Mouse (Mus musculus) spleen, postnatal 10 days (tissue): ENCODE measurements around the gene Icam2.
"Not testable (repeated sequence)": the region's sequence is repeated elsewhere in the genome, so short reads cannot be mapped to it uniquely, and the experiment has no call there.

Experiments used
- DNase-seq, 2 experiments: peaks; one replicate each; pipeline ENCODE4 v3.0.0; 2021 to 2022; ENCODE audit warnings: low spot score in 2 of 2

Gene Icam2

GRCm38 (mm10) chr11:106344910-106345309, 43.0 kb downstream of the Icam2 start:
- no peak for DNase-seq

- no peak for DNase-seq
Measured at GRCm38 (mm10) chr11:106340990-106341520, 46.8 kb downstream of the Icam2 start.

- DNase-seq = not testable (repeated sequence)
Measured at GRCm38 (mm10) chr11:106339323-106339722, 48.6 kb downstream of the Icam2 start.

DNA sequence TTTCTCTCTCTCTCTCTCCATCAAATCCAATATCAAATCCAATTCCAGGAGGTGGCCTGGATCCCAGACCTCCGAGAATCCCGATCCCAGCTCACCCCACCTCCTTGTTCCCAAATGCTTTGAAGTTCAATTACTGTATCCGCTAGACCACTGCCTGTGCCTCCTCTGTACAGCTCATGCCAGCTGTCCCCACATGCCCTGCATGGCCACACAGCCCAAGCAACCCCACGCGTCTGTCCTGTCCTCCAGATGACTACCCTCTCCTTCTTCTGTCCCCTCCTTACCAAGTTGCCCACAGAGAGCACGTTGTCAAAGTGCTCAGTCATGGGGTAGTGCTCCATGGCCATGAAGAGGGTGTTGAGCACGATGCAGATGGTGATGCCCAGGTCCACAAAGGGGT, 49.0 kb downstream of the Icam2 start:
- DNase-seq = no peak

DNA sequence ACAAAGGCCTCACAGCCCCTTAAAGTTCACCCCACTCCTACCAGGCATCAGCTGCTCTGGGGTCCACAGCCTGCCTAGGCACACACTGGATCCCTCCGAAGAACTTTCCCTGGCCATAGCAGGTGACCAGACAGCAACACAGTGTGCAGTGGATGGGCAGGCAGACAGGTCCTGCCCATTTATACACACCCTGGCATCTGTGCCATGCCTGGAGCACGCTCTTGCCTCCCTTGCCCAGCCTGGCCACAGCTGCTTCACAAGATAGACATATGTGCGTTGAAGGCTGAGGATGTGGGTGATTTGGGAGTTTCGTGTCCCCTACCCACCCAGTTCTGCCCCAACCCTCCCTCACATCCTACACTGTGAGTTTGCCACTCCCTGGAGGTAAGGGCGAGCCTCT, 49.8 kb downstream of the Icam2 start:
- no peak for DNase-seq

DNA sequence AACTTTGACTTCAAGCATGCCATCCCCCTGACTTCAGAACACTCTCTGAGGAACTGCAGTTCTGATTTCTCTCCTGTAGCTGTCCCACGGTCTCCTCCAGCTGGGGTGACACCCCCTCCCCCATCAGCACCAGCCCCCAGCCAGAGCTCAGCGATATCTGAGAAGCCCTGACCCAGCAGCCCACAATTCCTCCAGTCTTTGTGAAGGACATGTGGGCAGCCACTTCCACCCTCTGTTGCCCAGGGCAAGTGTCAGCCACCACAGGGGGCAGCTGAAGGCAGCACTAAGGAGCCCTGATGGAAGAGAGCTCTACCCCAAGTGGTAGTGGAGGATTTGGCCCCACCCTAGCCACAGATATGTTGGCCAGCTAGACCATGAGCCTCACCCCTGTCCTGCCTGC, 53.8 kb downstream of the Icam2 start:
- no peak for DNase-seq

DNA sequence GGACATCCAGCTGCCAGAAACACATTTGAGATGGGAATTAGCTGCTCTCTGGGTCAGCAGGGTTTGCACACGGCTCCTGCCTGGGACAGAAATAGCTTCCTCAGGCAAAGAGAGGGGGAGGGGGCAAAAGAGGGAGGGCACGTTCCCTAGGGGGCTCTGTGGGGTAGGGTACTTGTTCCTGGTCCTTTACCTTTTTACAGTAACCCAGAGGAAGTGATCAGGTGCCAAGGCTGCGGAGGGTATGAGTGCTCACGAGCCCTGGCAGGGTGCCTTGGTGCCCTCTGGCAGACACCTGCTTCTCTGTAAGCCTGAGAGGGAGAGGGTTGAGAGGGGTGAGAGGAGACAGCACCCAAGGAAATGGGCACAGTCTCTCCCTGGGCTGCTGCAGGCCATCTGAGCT, 55.4 kb downstream of the Icam2 start:
- no peak for DNase-seq

GRCm38 (mm10) chr11:106329682-106330081, 58.2 kb downstream of the Icam2 start:
- DNase-seq = peak in 1 of 2 experiments; percentile 63

DNA sequence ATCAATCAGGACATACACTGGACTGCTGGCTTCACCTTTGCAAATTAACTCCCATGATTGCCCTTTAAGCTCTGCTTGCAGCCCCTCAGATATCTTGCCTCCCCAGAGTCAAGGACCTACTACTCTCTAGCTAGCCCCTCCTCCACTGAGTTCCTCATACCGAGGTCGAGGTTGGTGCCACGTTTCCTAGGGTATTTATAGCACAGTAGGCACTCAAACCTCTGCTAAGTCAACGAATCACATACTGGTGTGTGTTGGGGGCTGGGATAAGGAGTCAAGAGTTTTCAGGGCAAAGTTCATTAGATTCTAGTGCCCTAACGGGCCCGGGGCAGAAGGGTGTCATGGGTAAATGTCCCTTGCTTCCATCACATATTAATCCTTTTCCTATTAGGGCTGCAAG, 58.7 kb downstream of the Icam2 start:
- no peak for DNase-seq

DNA sequence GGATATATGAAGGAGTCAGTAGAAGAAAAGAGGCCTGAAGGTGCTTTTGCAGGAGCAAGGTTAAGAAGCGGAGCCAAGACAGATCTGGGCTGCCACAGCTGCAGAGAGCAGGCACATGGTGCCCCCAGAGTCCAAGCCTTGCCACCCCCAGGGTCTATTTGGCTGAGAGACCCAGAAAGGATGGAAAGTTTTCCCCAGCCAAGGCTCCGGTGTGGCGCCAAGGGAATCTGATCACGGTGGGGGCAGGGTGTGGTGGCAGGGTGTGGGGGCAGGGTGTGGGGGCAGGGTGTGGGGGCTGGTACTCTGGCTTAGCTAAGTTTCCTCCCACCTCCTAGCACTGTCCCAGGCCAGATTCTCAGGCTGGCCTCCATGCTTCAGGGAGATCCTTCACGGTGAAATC, 59.4 kb downstream of the Icam2 start:
- DNase-seq = no peak
